Mouse (Mus musculus) adrenal gland, adult 18-20 months (tissue): ENCODE measurements around the gene Cnpy1. TPM values are rescaled to one million over a fixed set of nuclear protein-coding genes. Genes with fewer than 3 reads are reported as not detected.

ENCODE experiments used
- DNase-seq, 2 experiments: peaks; one replicate each; pipeline ENCODE4 v3.0.0; 2021 to 2022; ENCODE audit warnings: low spot score in 2 of 2
- total RNA-seq, 2 experiments: library from RNA; stranded (reverse); gene quantifications; 1 replicate in 1 of 2; 2 replicates in 1 of 2; pipeline ENCODE4 v1.2.3; 2021

Gene Cnpy1
- total RNA-seq, 2 experiments from 2014 or later = not detected

DNA sequence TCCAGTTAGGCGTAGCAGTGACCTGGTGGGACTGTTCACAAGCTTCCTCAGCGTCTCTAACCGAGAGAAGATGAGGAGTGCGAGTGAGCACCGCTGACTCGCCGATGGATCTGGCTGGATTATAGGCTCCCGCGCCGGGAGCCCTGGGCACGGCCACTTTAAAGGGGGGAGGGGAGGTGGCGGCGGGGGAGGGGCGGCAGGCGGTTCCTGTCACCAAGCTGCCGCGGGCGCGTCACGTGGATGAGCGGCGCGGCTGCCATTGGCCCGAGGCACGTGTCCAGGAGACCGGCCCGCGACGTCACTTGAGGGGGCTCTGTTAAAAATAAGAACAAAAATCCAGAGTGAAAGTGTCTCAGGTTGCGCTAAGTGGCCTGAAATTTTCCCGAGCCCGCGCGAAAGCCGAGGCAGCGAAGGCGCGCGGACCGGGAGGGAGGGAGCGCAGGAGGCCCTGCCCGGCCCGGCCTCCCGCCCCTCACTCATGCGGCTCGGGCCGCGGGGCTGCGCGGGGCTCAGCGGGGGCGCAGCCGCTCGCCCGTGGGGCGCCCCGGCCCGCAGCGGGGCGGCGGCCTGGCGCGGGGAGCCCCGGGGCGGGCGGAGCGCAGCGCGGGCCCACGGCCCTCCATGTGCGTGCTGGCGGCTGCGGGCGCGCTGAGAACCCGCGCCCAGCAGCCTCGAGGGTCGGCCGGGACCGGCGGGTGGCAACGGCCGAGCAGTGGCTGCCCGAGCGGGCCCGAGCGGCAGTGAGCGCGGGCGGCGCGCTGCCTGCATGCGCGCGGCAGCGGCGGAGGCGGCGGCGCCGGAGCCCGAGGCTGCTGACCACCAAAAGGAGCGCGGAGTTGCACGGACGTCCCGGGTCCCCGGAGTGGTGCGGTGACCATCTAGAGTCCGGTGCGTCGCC is 80.0 kb downstream of the Cnpy1 start, which contains the start of gene En2:
Gene En2 (plus strand): TSS at position 337 of the 898 bp plus-strand sequence.
- peak; percentile 45 to 52 for DNase-seq

DNA sequence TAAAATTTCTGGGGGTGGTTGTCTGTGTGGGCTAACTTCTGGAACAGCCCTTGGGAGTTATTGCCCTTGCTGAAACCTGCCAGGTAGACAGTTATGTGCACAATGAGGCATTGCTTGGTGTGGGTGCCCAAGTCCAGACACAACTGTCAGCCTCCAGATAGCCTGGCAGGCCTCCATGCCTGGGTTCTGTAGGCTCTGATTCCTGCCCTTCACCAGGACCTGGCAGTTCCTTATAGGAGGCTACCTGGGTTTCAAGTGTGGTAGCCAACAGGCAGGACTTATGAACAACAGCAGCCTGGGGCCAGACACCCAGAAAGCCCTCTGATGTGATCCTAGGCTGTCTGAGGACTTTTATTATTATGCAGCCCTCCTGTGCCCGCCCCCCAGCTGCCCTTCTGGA is 81.7 kb downstream of the Cnpy1 start:
- no peak for DNase-seq

DNA sequence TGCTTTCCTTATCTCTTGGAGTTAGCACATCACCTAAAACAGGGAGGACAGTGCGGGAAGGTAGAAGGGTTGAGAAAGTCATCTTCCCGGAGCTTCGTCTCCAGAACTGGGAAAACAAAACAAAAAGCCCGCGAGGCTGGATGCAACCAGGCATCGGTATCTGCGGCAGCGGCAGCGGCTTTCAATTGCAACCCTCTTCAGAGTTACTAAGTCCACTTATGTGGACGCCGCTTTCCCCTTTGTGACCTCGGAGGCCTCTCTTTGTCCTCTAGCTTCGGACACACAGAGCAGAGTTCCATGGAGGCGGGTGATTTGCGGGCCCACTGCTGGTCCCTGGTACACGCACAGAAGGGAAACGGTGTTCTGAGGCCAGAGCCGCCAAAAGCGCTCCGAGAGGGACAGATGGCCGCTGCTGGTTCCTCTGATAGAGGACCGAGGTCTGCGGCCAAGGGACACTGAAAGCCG is 83.6 kb downstream of the Cnpy1 start:
- no peak for DNase-seq

DNA sequence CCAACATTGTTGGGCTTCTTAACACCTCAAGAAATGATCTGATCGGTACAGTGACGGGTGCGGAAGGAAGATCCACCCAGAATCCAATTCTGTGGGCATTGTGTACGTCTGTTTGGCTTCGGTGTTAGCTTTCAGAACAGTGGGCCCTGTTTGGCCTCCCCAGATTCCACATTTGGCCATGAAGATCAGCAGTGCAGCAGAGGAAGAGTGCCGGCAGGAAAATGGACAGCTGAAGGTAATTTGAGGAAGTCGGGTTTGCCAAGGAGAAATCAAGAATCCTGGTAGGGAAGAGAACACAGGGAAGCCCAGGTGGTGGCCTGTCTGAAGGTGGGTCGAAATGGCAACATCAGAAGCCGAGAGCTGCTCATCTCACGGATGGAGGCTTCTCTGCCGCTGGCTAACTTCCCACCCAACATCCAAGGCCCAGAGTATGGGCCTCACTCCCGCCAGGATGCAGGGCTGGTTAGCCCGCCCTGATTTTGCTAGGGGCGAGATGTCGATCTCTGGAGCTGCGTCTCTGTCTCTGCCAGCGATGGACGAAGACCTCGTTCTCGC is 84.1 kb downstream of the Cnpy1 start:
- no peak for DNase-seq

DNA sequence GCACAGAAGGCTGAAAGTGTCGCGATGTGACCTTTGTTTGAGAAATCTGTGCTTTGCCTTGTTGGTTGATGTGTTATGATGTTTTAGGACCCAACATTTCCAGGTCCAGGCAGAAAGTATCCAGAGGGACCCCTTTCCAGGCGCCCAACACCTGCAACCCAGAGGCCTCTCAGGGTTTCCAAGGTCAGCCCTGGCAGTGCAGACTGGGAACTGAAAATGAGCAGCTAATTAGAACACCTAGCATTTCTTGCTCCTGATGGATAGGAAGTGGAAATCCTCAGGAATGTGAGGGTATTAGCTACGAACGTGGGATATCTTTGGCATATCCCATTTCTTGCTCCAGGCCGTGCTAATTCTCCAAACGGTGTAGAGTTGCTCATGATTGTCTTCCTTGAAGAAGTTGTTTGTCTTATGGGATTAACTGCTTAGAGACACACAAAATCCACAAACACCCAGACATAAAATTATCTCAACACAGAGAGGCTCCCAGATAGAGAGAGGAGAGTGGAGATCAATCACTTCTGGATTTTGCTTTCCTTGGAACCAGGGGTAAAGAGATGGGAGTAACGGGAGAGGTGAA is 85.6 kb downstream of the Cnpy1 start:
- DNase-seq = no peak

DNA sequence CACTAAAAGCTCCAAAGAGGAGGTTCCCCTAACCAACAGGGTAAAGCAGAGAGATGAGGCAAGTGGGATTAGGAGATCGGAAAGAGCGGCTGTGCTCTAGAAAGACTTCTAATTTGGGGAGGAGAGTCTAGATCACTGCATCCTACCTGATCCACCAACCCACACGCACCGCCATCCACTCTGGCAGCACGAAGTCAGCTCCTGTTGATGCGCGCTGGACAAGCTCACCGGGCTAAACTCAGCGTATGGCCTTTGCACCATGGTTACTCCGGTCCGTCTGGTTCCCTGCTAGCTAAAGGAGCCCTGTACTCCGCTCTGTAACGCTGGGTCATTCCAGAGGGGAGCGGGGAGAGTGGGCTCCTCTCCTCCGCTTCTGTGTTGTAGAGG is 86.5 kb downstream of the Cnpy1 start:
- no peak for DNase-seq

DNA sequence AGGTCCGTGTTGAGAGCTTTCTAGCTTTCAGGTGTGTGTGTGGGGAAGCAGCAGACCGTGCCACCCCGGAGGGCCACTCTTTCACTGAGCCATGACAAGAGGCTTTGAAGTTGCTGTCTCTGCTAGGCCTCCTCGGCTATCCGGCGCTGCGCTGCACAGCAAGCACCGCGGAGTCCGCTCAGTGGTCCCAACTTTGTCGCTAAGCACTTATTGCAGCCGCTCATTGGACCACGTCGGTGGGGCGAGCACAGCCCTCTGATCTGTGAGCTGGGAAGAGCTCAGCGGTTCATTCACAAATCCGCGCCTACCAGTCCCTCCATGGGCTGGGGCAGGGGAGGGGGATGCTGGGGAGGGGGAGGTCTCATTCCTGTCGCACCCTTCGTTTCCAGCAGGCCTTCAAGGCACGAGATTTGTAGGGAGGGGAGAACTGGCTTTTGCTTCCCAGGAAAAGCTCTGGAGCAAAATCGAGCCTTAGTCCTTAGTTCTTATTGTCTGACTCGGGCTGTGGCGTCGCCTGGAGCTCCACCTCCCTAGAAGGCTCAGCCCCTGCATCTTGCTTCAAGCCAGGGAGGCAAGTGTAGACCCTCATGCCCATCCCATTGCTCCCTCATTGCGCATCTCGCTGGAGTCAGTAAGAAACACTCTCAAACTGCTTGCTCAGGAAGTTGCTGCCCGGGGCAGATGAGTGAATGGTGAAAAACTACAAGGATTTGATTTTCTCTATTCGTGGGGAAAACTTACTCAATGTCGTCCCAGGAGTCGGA is 87.1 kb downstream of the Cnpy1 start:
- DNase-seq = no peak

DNA sequence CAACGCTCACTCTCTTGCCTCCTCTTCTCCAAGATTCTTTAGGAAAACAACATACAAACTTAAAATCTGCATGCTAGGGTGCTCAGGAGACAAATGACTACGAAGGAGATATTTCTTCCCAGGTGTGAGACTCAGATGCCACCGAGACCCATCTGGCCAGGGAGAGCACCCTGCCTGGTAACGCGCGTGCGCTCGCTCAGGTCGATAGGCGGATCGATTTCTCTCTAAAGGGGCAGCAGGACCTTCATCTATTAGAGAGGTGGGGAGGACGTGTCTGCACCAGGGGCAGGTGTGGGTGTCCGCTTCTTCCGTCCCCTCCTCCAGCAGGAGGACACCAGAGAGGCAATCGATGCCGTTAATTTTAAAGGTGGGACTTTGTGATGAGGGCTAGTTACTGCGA is 87.8 kb downstream of the Cnpy1 start:
- DNase-seq = no peak

DNA sequence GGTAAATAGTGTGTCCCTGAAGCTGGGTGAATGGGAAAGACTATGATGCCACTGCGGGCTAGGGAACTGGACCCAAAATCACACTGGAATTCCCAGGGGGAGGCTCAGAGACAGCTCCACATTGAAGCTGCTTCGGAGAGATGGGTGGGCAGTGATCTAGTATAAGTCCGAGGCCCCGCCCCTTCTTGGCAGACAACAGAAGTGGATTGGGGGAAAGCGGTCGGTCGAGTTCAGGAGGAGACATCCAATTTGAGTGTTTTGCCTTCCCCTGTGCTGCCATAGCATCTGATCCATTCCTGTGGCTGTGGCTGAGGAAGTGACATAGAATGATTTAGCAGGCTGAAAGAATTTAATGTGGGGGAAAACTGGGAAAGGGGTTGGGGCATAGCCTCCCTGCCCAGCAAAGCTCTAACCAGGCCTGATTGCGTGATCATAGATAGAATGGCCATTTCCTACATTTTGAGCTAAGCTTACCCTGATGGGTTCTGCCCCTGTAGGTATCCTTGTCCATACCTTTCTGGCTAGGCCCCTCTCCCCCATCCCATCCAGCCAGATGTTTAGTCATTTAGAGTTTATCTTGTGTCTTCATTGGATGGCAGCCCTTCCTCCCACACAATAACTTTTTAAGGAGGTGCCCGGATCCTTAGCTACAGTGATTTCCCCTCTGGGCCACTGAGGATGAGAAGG is 88.4 kb downstream of the Cnpy1 start:
- DNase-seq = no peak

Other genes with a start within 250 kb of the Cnpy1 start
- 100 to 1,000 TPM; 143 to 408 TPM for gene Insig1, start 174.4 kb downstream of the Cnpy1 start, total RNA-seq
- under 1 TPM in 1 of 2 experiments, not detected in 1; 0.13 TPM for gene En2, start 80.1 kb downstream of the Cnpy1 start, total RNA-seq
- 10 to 100 TPM; 45.6 to 57.5 TPM for gene Rbm33, start 71.3 kb upstream of the Cnpy1 start, total RNA-seq
- gene Shh, start 221.4 kb upstream of the Cnpy1 start, total RNA-seq = 10 to 100 TPM; 10.1 to 13.2 TPM